Mouse (Mus musculus) CD4-positive, CD25-positive, alpha-beta regulatory T cell, adult 4 months (primary cell): ENCODE results near the gene Cfap44. TPM values are rescaled to one million over a fixed set of nuclear protein-coding genes. Genes with fewer than 3 reads are reported as not detected.

Experiments
- ATAC-seq: one replicate; pipeline ENCODE4 v1.8.0; 2017
- polyA plus RNA-seq, 2 experiments: library from polyadenylated mRNA; unstranded; fragments of 100-300 nt; shearing (Covaris generic); gene quantifications; one replicate each; pipeline ENCODE4 v1.2.1; 2017

The Cfap44 gene
- polyA plus RNA-seq, 2 experiments from 2014 or later = not detected

GRCm38 (mm10) chr16:44496971-44497464 lies 102.4 kb downstream of the Cfap44 start:
- ATAC-seq = peak; percentile 74

GRCm38 (mm10) chr16:44498447-44498846 lies 103.9 kb downstream of the Cfap44 start:
- no peak for ATAC-seq

DNA sequence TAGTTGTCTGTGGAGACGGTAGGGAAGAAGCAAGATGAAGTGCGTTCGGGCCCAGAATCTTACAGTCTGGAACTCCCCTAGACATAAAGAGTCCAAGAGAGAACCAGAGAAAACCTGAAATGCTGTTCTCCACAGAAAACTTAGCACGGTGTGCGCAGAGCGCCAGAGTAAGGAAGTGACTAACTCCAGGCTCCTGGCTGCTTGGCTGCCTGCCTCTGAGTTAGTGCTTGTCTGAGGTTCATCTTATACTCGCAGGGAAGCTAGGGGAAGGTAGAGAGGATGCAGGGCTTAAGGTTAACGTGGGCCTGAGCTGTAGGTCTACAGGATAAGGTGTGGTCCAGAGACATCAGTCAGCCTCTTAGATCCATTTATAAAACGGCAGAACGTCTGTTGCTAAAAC lies 107.2 kb downstream of the Cfap44 start:
- no peak for ATAC-seq

- ATAC-seq = no peak
Measured at GRCm38 (mm10) chr16:44502325-44502724, 107.7 kb downstream of the Cfap44 start.

DNA sequence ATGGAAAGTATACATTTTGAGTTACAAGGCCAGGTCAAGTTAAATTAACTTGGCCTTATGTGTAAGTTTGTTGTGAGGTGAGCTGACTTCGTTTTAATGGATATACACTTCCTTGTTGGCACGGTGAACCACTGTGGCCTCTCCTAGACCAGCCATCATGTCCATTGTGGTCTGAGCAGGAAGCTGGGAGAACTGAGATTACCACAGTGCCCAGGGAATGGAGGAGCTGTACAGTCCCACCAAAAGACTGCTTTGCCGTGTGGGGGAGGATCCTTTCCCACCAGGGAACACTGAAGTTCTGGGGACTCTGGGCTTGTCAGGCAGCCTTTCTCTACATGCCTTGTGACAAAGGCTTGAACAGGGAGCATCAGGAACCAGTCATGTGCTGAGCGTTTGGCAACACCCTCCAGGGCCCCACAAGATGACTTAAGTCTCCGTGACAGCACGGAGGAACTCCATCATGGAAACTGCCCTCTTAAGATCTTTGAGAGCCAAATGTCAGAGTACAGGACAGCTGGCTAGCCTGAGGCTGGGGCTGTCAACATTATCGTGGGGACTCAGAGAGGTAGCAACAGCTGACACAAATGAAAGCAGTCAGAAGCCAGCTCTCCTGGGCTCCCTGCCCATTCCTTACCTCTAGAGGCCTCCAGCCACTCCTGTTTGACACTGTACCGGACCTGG lies 108.4 kb downstream of the Cfap44 start:
- peak; percentile 43 for ATAC-seq

DNA sequence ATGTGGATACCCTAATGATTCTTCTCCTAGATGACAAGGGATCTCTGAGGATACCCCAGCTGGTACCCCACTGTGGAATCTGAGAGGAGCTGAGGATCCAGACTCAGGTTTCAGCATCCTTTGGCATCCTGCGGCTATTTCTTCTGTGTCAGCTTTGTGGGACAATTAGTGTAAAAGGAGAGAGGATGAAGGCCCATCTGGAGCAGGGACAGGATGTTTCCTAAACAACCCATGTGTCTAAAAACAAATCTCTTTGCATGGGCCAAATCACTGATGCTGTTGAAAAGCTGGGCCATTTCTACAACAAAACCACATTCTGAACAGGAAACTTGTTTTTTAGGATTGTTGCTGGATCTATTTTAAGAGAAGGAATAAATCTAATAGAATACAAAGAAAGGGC lies 110.6 kb downstream of the Cfap44 start:
- ATAC-seq = no peak

GRCm38 (mm10) chr16:44507027-44507929 lies 112.7 kb downstream of the Cfap44 start:
- no peak for ATAC-seq

DNA sequence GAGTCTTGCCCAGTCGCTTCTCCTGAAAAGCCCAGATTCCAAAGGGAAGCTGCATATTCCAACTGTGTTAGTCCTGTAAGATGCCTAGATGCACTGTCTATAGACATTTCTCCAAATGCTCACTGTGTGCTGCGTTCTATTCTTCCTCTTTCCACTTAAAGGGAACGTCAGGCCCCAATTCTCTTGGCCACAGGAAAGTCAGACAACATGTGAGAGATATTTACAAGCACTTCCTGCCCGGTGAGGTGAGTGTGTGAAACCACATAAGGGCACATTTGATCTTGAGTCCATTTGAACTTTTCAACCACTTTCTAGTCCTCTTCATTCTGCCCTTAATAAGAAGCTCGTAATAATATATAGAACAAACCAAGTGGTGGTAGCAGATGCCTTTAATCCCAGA lies 113.4 kb downstream of the Cfap44 start:
- peak; percentile 37 for ATAC-seq

DNA sequence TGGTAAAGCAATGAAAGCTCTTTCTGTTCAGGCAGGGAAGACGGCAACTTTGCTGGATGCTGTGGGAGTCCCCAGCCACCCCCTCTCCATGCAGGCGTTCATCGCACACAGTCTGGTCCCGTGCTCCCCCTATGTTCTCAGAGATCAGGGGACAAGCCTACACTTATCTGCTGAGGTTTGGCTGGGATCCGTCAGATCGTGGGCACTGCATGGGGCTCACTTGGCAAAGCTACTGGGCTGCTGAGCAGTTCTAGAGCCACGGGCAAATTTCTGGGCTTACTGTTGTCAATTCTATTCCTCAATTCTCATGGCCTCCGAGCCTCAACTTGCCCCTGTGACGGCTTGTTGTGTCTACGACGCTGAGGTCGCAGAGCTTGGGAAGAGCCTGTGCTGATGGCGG lies 114.2 kb downstream of the Cfap44 start:
- no peak for ATAC-seq

DNA sequence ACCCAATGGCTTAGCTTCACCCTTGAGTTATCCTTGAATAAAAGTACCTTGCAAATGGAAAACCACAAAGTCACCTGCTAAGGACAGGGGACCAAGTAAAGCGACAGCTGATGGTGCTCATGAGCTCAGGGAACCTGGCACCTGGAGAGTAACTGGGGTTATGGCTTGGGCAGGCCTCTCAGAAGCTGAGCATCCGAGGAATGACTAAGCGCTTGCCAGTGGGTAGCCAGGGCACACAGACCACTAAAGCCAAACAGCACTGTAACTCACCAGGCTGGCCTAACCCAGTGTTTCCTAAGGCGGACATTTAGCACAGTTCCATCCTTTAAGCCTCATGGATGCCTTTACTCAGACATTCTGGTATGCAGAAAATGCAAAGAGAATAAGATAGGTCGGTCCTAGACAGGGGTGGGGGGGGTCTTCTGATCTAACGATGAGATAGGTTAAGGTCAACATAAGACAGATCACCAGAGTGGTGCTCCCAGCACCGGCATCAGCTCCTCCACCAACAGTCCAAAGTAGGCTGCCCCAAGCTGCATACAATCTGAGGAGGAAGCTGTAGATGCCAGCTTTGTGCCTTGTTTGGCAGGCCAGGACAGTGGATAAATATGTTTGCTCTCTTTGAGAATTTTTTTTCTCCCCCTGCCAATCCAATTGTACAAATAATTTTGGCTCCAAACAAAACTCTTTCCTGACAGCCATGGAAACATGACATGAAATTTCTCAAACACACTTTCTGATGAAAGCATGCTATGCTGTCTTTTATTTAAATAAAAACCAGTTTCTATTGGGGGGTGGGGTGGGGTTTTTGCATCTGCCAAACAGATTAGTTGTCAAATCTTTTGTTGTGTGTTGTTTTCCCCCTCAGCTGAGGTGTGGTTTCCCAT lies 115.1 kb downstream of the Cfap44 start:
- no peak for ATAC-seq

- ATAC-seq = no peak
Measured at GRCm38 (mm10) chr16:44510521-44511213, 116.1 kb downstream of the Cfap44 start.

DNA sequence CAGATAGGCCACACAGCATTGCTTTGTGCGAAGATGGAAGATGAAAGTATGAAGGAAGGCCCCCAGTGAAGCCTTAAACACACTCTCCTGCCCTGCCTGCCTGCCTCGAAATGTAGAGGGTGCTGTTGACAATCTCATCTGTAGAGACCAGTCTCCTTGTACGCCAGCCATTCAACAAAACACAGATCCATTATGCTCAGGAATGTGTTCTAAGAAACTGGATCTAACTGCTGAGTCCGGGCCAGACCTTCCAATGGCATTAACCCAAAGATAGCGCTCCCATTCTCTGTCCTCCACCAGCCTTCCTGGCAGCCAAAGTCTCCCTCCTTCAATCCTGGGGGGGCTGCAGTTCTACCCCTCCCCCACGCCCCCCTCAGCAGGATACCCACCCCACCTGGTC lies 121.9 kb downstream of the Cfap44 start:
- ATAC-seq = no peak

DNA sequence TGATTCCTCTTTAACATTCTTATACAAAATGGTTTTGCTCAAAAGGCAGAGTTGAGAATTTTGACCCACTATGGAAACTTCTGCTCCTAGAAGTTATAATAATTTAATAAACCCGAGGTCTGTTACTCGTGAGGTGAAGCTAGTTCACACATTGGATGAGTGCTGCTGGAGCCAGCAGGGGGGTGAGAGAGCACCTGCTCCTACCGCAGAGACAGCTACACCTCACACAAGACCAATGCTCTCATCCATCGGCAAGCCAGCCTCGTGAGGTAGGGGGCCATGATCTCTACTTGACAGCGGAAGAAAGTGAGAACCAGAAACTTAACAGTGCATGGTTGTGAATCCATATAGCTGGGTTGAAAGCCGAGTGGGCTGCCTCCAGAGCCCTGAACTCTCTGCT lies 129.0 kb downstream of the Cfap44 start:
- ATAC-seq = no peak

GRCm38 (mm10) chr16:44526044-44526443 lies 131.4 kb downstream of the Cfap44 start:
- no peak for ATAC-seq

DNA sequence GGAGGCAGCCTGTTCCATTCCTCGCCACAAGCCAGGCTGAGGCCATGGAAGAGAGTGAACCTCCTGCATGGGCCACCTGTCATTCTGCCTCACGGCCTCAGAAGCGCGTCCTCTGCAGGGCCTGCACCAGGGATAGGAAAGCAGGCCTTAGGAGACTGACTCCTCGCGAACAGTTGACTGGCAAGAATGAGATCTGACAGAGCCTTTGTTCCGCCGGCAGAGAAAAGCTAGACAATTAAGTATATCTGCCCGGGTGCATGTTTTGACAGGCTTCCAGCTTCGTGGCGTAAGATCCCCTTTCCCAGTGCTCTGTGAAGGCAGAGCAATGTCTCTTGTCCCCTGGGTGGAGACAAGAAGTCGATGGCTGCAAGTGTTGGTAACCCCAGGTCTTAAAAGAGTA lies 132.1 kb downstream of the Cfap44 start:
- ATAC-seq = no peak

GRCm38 (mm10) chr16:44527218-44527905 lies 132.8 kb downstream of the Cfap44 start:
- no peak for ATAC-seq

GRCm38 (mm10) chr16:44528955-44529354 lies 134.4 kb downstream of the Cfap44 start:
- no peak for ATAC-seq

GRCm38 (mm10) chr16:44529691-44530090 lies 135.1 kb downstream of the Cfap44 start:
- ATAC-seq = no peak

- ATAC-seq = no peak
Measured at GRCm38 (mm10) chr16:44530191-44530590, 135.6 kb downstream of the Cfap44 start.

GRCm38 (mm10) chr16:44530829-44531228 lies 136.2 kb downstream of the Cfap44 start:
- ATAC-seq = no peak

GRCm38 (mm10) chr16:44531239-44531797 lies 136.7 kb downstream of the Cfap44 start:
- no peak for ATAC-seq
